Mouse (Mus musculus): ENCODE results near the gene Cck.

Cck gene

GRCm38 (mm10) chr9:121495529-121495928 is at the start of gene Cck:
Gene Cck (minus strand): TSS chr9:121495694.
- DNase-seq (ENCODE audit: low spot score in 2 of 2) = no peak

GRCm38 (mm10) chr9:121541530-121541929 is 46.0 kb upstream of the Cck start:
- no peak for DNase-seq (ENCODE audit: low spot score in 2 of 2)

- DNase-seq (ENCODE audit: low spot score in 2 of 2) = no peak
These were observed 37.1 kb upstream of the Cck start for GRCm38 (mm10) chr9:121532626-121533025.

GRCm38 (mm10) chr9:121528605-121529357 is 33.3 kb upstream of the Cck start:
- no peak for DNase-seq (ENCODE audit: low spot score in 2 of 2)

GRCm38 (mm10) chr9:121526171-121526570 is 30.7 kb upstream of the Cck start:
- no peak for DNase-seq (ENCODE audit: low spot score in 2 of 2)

- DNase-seq (ENCODE audit: low spot score in 2 of 2) = no peak
These were observed 24.6 kb upstream of the Cck start for GRCm38 (mm10) chr9:121520047-121520446.

GRCm38 (mm10) chr9:121514462-121514861 is 19.0 kb upstream of the Cck start:
- DNase-seq (ENCODE audit: low spot score in 2 of 2) = no peak

GRCm38 (mm10) chr9:121511911-121512310 is 16.4 kb upstream of the Cck start:
- no peak for DNase-seq (ENCODE audit: low spot score in 2 of 2)

- DNase-seq (ENCODE audit: low spot score in 2 of 2) = no peak
These were observed 11.1 kb upstream of the Cck start for GRCm38 (mm10) chr9:121506478-121507180.

- no peak for DNase-seq (ENCODE audit: low spot score in 2 of 2)
These were observed 9.9 kb upstream of the Cck start for GRCm38 (mm10) chr9:121505346-121505745.

GRCm38 (mm10) chr9:121496102-121496501 is 608 bp upstream of the Cck start:
- no peak for DNase-seq (ENCODE audit: low spot score in 2 of 2)

GRCm38 (mm10) chr9:121494006-121494767 is 1.3 kb downstream of the Cck start:
- no peak for DNase-seq (ENCODE audit: low spot score in 2 of 2)

- DNase-seq (ENCODE audit: low spot score in 2 of 2) = no peak
These were observed 3.8 kb downstream of the Cck start for GRCm38 (mm10) chr9:121491592-121492240.

GRCm38 (mm10) chr9:121487216-121487615 is 8.3 kb downstream of the Cck start:
- no peak for DNase-seq (ENCODE audit: low spot score in 2 of 2)

GRCm38 (mm10) chr9:121479453-121479852 is 16.0 kb downstream of the Cck start:
- DNase-seq (ENCODE audit: low spot score in 2 of 2) = peak; percentile 36 to 71

- peak; percentile 52 to 83 for DNase-seq (ENCODE audit: low spot score in 2 of 2)
These were observed 18.1 kb downstream of the Cck start for GRCm38 (mm10) chr9:121477305-121477911.

- DNase-seq (ENCODE audit: low spot score in 2 of 2) = no peak
These were observed 19.7 kb downstream of the Cck start for GRCm38 (mm10) chr9:121475488-121476452.

- no peak for DNase-seq (ENCODE audit: low spot score in 2 of 2)
These were observed 20.7 kb downstream of the Cck start for GRCm38 (mm10) chr9:121474771-121475170.

- DNase-seq (ENCODE audit: low spot score in 2 of 2) = no peak
These were observed 25.8 kb downstream of the Cck start for GRCm38 (mm10) chr9:121469711-121470110.

- DNase-seq (ENCODE audit: low spot score in 2 of 2) = no peak
These were observed 28.0 kb downstream of the Cck start for GRCm38 (mm10) chr9:121467460-121467859.
